Mouse (Mus musculus): ENCODE results near the gene Olfr314. TPM values are rescaled to one million over a fixed set of nuclear protein-coding genes. Genes with fewer than 3 reads are reported as not detected.
"Not testable (repeated sequence)": the region's sequence is repeated elsewhere in the genome, so short reads cannot be mapped to it uniquely, and the experiment has no call there.

Olfr314 gene
- polyA plus RNA-seq (2016; fragmentation: Nextera tagmentation; extraction: Ambion mirVana) = not detected in 2 replicates

DNA sequence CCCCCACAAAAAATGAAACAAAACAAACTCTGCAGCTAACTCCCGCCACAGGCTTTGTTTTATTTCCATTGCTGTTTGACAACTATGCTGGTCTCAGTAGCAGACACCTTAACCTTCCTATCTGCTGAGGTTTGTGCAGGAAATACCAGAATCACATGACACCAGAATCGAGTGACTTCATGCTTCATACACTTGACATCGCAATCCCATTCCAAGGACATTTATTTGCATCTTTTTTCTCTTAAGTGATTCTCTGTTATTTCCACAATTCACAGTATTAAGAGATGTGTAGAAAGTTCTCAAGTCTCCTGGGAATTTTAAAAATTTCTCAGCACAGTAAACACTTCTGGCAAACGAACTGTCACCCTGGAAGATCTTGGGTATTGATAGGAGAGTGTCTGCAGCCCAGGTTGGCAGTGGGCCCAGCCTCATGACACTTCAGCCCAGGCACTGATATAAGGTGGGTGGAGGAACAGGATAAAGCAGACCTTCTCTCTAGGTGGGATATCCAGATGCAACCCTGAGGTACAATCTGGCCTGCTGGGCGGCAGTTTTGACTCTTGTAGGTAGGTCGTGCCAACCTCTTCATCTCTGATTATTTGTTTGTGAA lies at the start of gene Olfr314:
Olfr314 (plus strand) TSS at position 473 of the 610 bp plus-strand sequence.
- no peaks in the 10 kb centered on the region for H3K36me3 ChIP-seq
- WGBS = 75% methylated on average over 6 of the region's 6 CpGs
- H3K27me3 ChIP-seq = no peaks in the 10 kb centered on the region
- ATAC-seq (ENCODE audit: insufficient number of reproducible peaks, insufficient read depth, low FRiP score, low TSS enrichment) = no peak
- no peak within 1 kb of the TSS for H3K4me2 ChIP-seq (replicated peaks)
- no peaks in the 10 kb centered on the region for H3K4me1 ChIP-seq
- no peak within 1 kb of the TSS for H3K4me3 ChIP-seq
- no peak within 1 kb of the TSS for H3K27ac ChIP-seq
- no peak within 1 kb of the TSS for H3K9ac ChIP-seq
- H3K9me3 ChIP-seq = no peaks in the 10 kb centered on the region

DNA sequence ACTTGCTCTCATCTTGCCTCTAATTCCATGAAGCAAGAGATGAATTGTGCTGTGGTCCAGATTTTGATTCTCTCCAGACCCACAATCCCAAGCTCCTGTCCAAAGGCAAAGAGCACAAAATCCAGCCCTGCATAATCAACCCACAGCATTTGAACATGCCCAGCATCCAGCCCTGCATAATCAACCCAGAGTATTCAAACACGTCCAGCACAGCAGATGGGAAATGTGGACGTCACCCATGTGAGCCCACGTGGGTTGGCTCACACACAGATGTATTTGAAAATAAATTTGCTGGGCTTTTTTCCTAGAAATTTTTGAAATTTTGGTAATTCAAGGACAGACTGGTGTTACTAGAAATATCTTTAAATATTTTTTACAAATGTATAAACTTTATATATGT lies 49.4 kb upstream of the Olfr314 start:
- H3K4me2 ChIP-seq (replicated peaks) = no peak overlapping the region
- WGBS = 63% methylated on average over 3 of the region's 3 CpGs
- no peaks in the 10 kb centered on the region for H3K9me3 ChIP-seq
- ATAC-seq (ENCODE audit: insufficient number of reproducible peaks, insufficient read depth, low FRiP score, low TSS enrichment) = no peak
- H3K27ac ChIP-seq = no peak overlapping the region
- no peaks in the 10 kb centered on the region for H3K27me3 ChIP-seq
- H3K36me3 ChIP-seq = no peaks in the 10 kb centered on the region
- no peak overlapping the region for H3K9ac ChIP-seq
- no peak overlapping the region for H3K4me3 ChIP-seq
- no peaks in the 10 kb centered on the region for H3K4me1 ChIP-seq

DNA sequence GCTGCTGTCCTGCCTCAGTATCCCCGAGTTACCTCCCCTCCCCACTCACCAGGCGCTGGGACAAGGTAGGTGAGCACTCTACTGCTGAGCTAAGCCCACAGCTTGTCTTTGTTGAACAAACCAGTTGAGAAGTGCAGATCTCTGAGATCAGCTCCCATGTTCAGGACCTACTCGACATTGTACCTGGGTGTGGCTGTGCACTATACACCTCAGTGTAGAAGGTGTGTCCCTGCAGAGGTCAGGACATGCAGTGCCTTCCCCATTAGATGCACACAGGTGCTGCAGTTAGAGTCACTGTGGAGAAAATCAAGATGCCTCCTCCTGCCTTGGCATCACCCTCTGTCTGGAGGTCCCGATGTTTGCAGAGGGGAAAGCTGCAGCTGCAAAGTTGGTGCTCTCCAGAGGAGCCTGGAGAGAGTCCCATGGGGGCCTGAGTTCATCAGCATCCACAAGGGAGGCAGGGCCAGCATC lies 43.9 kb upstream of the Olfr314 start, which contains the start of gene Olfr317:
Olfr317 (minus strand) TSS at position 421 of the 471 bp plus-strand sequence.
- 73% methylated on average over 4 of the region's 4 CpGs for WGBS
- Histone ChIP-seq H3K4me1 (no peaks in the 10 kb centered on the region), H3K9me3 (no peaks in the 10 kb centered on the region), H3K9ac (no peak within 1 kb of the TSS), H3K27ac (no peak within 1 kb of the TSS), H3K27me3 (no peaks in the 10 kb centered on the region), H3K36me3 (no peaks in the 10 kb centered on the region), H3K4me2 (replicated peaks) (no peak within 1 kb of the TSS), H3K4me3 (no peak within 1 kb of the TSS)
- ATAC-seq (ENCODE audit: insufficient number of reproducible peaks, insufficient read depth, low FRiP score, low TSS enrichment) = no peak

DNA sequence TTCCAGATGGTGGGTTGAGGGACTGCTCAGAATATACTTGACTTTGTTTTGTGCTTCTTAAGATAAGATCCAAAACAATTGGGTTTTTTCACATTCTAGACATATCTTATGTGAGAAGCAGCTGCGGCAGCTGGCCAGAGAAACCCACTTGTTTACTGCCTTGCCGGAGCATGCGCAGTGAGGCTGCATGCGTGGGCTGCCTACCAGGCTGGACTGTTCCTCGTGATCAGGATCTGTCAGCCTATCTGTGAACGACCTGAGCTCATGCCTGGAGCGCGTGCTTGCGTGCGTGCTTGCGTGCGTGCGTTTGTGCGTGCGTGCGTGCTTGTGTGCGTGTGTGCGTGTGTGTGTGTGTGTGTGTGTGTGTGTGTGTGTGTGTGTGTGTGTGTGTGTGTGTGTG lies 31.7 kb upstream of the Olfr314 start:
- H3K4me1 ChIP-seq; H3K36me3 ChIP-seq; H3K4me2 ChIP-seq (replicated peaks); H3K4me3 ChIP-seq; H3K27ac ChIP-seq; H3K9ac ChIP-seq; H3K27me3 ChIP-seq; H3K9me3 ChIP-seq; ATAC-seq (ENCODE audit: insufficient number of reproducible peaks, insufficient read depth, low FRiP score, low TSS enrichment): not testable (repeated sequence)
- 81% methylated on average over 18 of the region's 18 CpGs for WGBS

DNA sequence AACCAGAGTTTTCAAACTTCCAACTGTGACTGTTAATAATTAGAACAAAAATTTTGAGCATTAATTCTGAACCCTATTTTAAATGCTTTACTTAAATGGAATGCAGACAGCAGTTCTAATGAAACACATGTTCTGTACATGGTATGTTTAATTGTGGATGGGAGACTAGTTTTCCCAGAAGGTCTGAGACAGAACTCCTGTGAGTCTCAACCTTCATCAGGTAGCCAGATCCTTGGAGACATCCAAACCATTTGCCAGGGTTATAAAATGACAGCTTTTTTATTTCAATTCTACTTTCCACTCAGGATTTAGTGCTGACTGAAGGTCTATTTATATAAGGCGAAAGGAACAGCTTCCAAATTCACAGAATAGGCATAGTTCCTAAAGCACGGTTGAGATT lies 30.3 kb upstream of the Olfr314 start, which contains the start of gene Olfr316:
Olfr316 (plus strand) TSS at position 301 of the 400 bp plus-strand sequence.
- Histone ChIP-seq H3K9me3 (no peaks in the 10 kb centered on the region), H3K4me3 (no peak within 1 kb of the TSS), H3K27me3 (no peaks in the 10 kb centered on the region), H3K9ac (no peak within 1 kb of the TSS), H3K27ac (no peak within 1 kb of the TSS), H3K4me1 (no peaks in the 10 kb centered on the region), H3K36me3 (no peaks in the 10 kb centered on the region), H3K4me2 (replicated peaks) (no peak within 1 kb of the TSS)
- no peak for ATAC-seq (ENCODE audit: insufficient number of reproducible peaks, insufficient read depth, low FRiP score, low TSS enrichment)
- WGBS = 87% methylated on average over 2 of the region's 2 CpGs

DNA sequence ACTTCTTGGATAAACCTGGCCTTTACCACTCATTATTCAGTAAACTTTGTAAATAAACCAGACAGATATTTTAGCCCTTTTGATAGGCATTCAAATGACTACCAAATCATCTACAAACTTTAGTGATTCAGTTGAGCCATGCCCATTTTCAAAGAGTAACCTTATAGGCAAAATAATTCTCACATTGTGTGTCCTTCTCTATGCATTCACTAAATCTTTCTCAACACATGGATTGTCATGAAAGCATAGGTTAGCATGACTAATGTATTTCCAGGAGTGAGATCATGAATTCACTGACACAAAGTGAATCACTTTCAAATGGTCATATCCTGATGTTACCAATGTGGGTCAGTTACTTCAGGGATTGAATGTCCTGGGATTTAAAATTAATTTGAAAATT lies 9.9 kb upstream of the Olfr314 start, which contains the start of gene Olfr315:
Olfr315 (plus strand) TSS at position 301 of the 400 bp plus-strand sequence.
- no peaks in the 10 kb centered on the region for H3K27me3 ChIP-seq

DNA sequence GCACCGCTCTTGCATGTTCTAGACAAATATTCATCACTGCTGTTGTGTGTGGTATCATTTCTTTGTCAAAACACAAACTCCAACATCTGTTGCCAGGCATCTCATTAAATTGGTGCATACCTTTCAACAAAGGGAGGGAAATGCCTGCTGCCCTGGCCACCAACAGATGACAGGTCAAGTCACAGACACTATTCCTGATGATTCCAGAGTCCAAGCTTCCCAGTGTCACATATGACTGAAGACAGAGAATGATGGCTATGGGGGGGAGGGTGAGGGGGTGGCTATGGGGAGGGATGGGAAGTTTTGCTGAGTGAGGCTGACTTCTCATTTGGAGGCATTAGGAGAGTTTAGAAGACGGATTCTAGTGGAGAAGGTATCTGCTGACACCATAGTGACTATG lies 1.4 kb downstream of the Olfr314 start:
- H3K36me3 ChIP-seq = no peaks in the 10 kb centered on the region
- H3K4me1 ChIP-seq = no peaks in the 10 kb centered on the region
- 84% methylated on average over 2 of the region's 2 CpGs for WGBS
- H3K4me2 ChIP-seq (replicated peaks) = no peak overlapping the region
- no peak overlapping the region for H3K4me3 ChIP-seq
- H3K27me3 ChIP-seq = no peaks in the 10 kb centered on the region
- no peak overlapping the region for H3K27ac ChIP-seq
- H3K9me3 ChIP-seq = no peaks in the 10 kb centered on the region
- no peak overlapping the region for H3K9ac ChIP-seq
- no peak for ATAC-seq (ENCODE audit: insufficient number of reproducible peaks, insufficient read depth, low FRiP score, low TSS enrichment)

More for the DNA sequence above, 9.9 kb upstream of the Olfr314 start, which contains the start of gene Olfr315:
- Histone ChIP-seq H3K4me2 (replicated peaks) (no peak within 1 kb of the TSS), H3K9me3 (no peaks in the 10 kb centered on the region), H3K36me3 (no peaks in the 10 kb centered on the region), H3K4me3 (no peak within 1 kb of the TSS), H3K4me1 (no peaks in the 10 kb centered on the region), H3K9ac (no peak within 1 kb of the TSS), H3K27ac (no peak within 1 kb of the TSS)
- ATAC-seq (ENCODE audit: insufficient number of reproducible peaks, insufficient read depth, low FRiP score, low TSS enrichment) = no peak

DNA sequence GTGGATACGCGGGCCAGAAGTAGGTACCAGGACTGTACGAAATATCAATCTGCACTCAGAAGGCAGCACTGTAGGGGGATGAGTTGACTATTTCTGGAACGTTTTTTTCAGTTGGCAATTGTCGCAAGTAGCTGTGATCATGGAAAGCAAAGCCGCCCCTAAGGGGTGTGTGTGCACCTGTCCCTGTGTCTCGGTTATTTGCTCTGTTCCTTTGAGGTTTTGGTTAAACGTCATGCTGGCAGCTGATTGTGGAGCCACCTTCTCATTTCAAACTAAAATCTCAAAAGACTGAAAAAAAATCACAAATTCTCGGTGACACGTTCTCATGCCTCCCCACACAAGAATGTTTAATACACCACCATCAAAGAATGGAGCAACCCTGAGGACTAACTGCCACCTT lies 4.9 kb downstream of the Olfr314 start:
- no peak for ATAC-seq (ENCODE audit: insufficient number of reproducible peaks, insufficient read depth, low FRiP score, low TSS enrichment)
- 86% methylated on average over 10 of the region's 10 CpGs for WGBS
- no peak overlapping the region for H3K27ac ChIP-seq
- no peaks in the 10 kb centered on the region for H3K4me1 ChIP-seq
- no peaks in the 10 kb centered on the region for H3K36me3 ChIP-seq
- H3K9ac ChIP-seq = no peak overlapping the region
- H3K9me3 ChIP-seq = no peaks in the 10 kb centered on the region
- no peak overlapping the region for H3K4me2 ChIP-seq (replicated peaks)
- H3K27me3 ChIP-seq = no peaks in the 10 kb centered on the region
- no peak overlapping the region for H3K4me3 ChIP-seq

DNA sequence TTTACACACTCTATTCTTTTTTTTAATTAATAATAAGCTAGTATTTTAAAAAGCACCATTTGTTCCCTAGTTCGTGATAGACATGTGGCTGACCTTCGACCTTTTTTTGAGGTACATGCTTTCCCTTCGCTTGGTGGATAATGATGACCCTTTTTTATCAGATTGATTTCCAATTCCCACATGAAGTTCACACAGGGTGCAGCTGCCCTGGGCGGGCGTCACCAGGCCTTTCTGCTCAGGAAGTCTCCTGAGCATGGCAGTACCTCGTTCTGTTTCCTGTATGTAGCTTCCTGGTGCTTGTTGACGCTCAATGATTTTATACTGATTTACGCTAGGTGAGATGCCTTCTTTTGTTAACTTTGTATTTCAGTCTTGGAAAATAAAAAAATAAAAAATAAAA lies 5.6 kb downstream of the Olfr314 start:
- no peaks in the 10 kb centered on the region for H3K36me3 ChIP-seq
- no peaks in the 10 kb centered on the region for H3K4me1 ChIP-seq
- no peak overlapping the region for H3K27ac ChIP-seq
- no peaks in the 10 kb centered on the region for H3K27me3 ChIP-seq
- H3K9me3 ChIP-seq = no peaks in the 10 kb centered on the region
- ATAC-seq (ENCODE audit: insufficient number of reproducible peaks, insufficient read depth, low FRiP score, low TSS enrichment) = no peak
- no peak overlapping the region for H3K4me2 ChIP-seq (replicated peaks)
- 81% methylated on average over 8 of the region's 8 CpGs for WGBS
- no peak overlapping the region for H3K4me3 ChIP-seq
- no peak overlapping the region for H3K9ac ChIP-seq

DNA sequence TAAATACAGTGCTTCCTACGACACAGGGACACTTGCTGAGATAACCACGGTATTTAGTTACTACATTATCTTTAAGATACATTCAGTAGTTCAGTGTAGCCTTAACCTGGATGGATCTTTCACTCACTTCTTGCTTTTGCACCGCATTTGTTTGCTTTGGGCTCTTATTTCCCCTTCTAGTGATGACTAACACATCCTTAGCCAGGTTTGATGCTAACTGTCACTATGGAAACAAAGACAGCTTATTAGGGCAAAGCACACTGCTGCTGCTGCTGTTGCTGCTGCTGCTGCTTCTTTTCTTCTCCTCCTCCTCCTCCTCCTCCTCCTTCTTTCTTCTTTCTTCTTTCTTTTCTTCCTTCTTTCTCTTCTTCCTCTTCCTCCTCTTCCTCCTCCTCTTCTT lies 6.8 kb downstream of the Olfr314 start:
- no peaks in the 10 kb centered on the region for H3K36me3 ChIP-seq
- no peaks in the 10 kb centered on the region for H3K9me3 ChIP-seq
- H3K27ac ChIP-seq = no peak overlapping the region
- no peaks in the 10 kb centered on the region for H3K27me3 ChIP-seq
- no peak overlapping the region for H3K4me3 ChIP-seq
- H3K4me2 ChIP-seq (replicated peaks) = no peak overlapping the region
- no peak overlapping the region for H3K9ac ChIP-seq
- no peaks in the 10 kb centered on the region for H3K4me1 ChIP-seq
- WGBS = 24% methylated on average over 3 of the region's 3 CpGs
- ATAC-seq (ENCODE audit: insufficient number of reproducible peaks, insufficient read depth, low FRiP score, low TSS enrichment) = no peak

DNA sequence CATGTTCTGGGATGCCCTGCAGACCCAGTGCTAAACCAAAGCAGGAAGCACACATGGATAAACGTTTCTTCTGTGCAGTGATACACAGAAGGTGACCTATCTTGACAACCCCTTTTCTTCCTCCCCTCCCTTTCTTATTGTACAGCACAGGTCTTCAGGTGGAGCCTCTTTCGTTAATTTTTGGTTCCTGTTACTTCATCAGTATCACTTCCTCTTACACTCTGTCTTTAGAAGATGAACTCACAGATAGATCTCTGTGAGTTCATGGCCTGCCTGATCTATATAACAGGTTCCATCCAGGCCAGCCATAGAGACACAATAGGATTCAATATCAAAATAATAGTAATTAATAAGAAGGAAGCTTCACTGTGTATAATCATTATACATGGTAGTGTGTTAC lies 7.3 kb downstream of the Olfr314 start:
- ATAC-seq (ENCODE audit: insufficient number of reproducible peaks, insufficient read depth, low FRiP score, low TSS enrichment) = no peak
- H3K4me1 ChIP-seq = no peaks in the 10 kb centered on the region
- H3K9me3 ChIP-seq = no peaks in the 10 kb centered on the region
- no peak overlapping the region for H3K9ac ChIP-seq
- no peak overlapping the region for H3K4me2 ChIP-seq (replicated peaks)
- H3K27me3 ChIP-seq = no peaks in the 10 kb centered on the region
- H3K27ac ChIP-seq = no peak overlapping the region
- H3K36me3 ChIP-seq = no peaks in the 10 kb centered on the region
- no peak overlapping the region for H3K4me3 ChIP-seq
- 53% methylated on average over 2 of the region's 2 CpGs for WGBS

DNA sequence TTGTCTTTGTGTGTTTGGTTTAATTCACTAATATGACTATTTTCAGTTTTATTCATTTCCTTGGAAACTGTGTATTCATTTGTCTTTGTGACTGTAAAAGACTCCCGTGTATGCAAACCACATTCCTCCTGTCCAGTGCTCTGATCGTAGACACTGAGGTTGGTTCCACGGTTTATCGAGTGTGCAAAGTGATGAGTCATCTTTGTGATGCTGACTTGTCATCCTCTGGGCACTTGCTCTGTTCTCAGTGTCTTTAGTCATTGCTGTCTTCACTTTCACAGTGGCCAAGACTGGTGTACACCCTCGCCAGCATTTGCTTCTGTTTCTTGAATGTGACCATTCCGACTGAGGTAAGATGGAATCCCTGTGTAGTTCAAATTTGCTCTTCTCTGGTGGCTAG lies 7.9 kb downstream of the Olfr314 start:
- no peaks in the 10 kb centered on the region for H3K4me1 ChIP-seq
- no peak overlapping the region for H3K4me2 ChIP-seq (replicated peaks)
- 86% methylated on average over 6 of the region's 6 CpGs for WGBS
- no peak overlapping the region for H3K27ac ChIP-seq
- H3K27me3 ChIP-seq = no peaks in the 10 kb centered on the region
- H3K36me3 ChIP-seq = no peaks in the 10 kb centered on the region
- no peak for ATAC-seq (ENCODE audit: insufficient number of reproducible peaks, insufficient read depth, low FRiP score, low TSS enrichment)
- no peak overlapping the region for H3K9ac ChIP-seq
- H3K4me3 ChIP-seq = no peak overlapping the region
- H3K9me3 ChIP-seq = no peaks in the 10 kb centered on the region
